Mouse (Mus musculus): ENCODE data around the gene Gm13277. TPM values are rescaled to one million over a fixed set of nuclear protein-coding genes. Genes with fewer than 3 reads are reported as not detected.

Gene Gm13277
- total RNA-seq, 1 experiment from 2014 or later: not detected

Other genes starting within 250 kb of the Gm13277 start
- not detected in 2 replicates for gene Ifna15, start 230.4 kb upstream of the Gm13277 start, total RNA-seq (2017)
- not detected in 2 replicates for gene Ifna14, start 216.8 kb upstream of the Gm13277 start, total RNA-seq (2017)
- gene Ifna9, start 196.2 kb upstream of the Gm13277 start, total RNA-seq (2017): not detected in 2 replicates
- not detected in 2 replicates for gene Ifna12, start 185.3 kb upstream of the Gm13277 start, total RNA-seq (2017)
- not detected in 2 replicates for gene C87499, start 154.2 kb upstream of the Gm13277 start, total RNA-seq (2017)
- not detected in 2 replicates for gene Ifna13, start 144.2 kb upstream of the Gm13277 start, total RNA-seq (2017)
- gene Ifna16, start 111.7 kb upstream of the Gm13277 start, total RNA-seq (2017): not detected in 2 replicates
- gene Ifna2, start 104.7 kb upstream of the Gm13277 start, total RNA-seq (2017): not detected in 2 replicates
- not detected in 2 replicates for gene Ifnab, start 97.3 kb upstream of the Gm13277 start, total RNA-seq (2017)
- 0.93 TPM in 1 of 2 replicates, not detected in the other for gene Gm26566, start 66.8 kb upstream of the Gm13277 start, total RNA-seq (2017)
- gene Klhl9, start 66.2 kb upstream of the Gm13277 start, total RNA-seq (2017): 45.5 and 48.4 TPM in 2 replicates
- gene Gm13271, start 33.8 kb upstream of the Gm13277 start, total RNA-seq (2017): not detected in 2 replicates
- 0.35 TPM in 1 of 2 replicates, not detected in the other for gene Gm13283, start 28.5 kb upstream of the Gm13277 start, total RNA-seq (2017)
- not detected in 2 replicates for gene Gm13290, start 14.8 kb upstream of the Gm13277 start, total RNA-seq (2017)
- gene Gm13289, start 11.7 kb upstream of the Gm13277 start, total RNA-seq (2017): not detected in 2 replicates
- not detected in 2 replicates for gene Gm13272, start 8.8 kb upstream of the Gm13277 start, total RNA-seq (2017)
- not detected in 2 replicates for gene Ifnz, start 6.5 kb upstream of the Gm13277 start, total RNA-seq (2017)
- not detected in 2 replicates for gene Gm13276, start 2.9 kb upstream of the Gm13277 start, total RNA-seq (2017)
- not detected in 2 replicates for gene Gm13278, start 2.9 kb downstream of the Gm13277 start, total RNA-seq (2017)
- not detected in 2 replicates for gene Gm13275, start 5.9 kb downstream of the Gm13277 start, total RNA-seq (2017)
- gene Gm13279, start 8.8 kb downstream of the Gm13277 start, total RNA-seq (2017): not detected in 2 replicates
- gene Gm13285, start 11.0 kb downstream of the Gm13277 start, total RNA-seq (2017): not detected in 2 replicates
- not detected in 2 replicates for gene Gm13287, start 14.6 kb downstream of the Gm13277 start, total RNA-seq (2017)
- not detected in 2 replicates for gene Gm13288, start 16.9 kb downstream of the Gm13277 start, total RNA-seq (2017)
- not detected in 2 replicates for gene Ifna7, start 27.6 kb downstream of the Gm13277 start, total RNA-seq (2017)
- not detected in 2 replicates for gene Ifna11, start 31.3 kb downstream of the Gm13277 start, total RNA-seq (2017)
- not detected in 2 replicates for gene Ifna6, start 38.8 kb downstream of the Gm13277 start, total RNA-seq (2017)
- not detected in 2 replicates for gene Ifna5, start 46.9 kb downstream of the Gm13277 start, total RNA-seq (2017)
- not detected in 2 replicates for gene Ifna4, start 53.2 kb downstream of the Gm13277 start, total RNA-seq (2017)
- not detected in 2 replicates for gene Ifna1, start 61.5 kb downstream of the Gm13277 start, total RNA-seq (2017)
- gene Ifne, start 91.6 kb downstream of the Gm13277 start, total RNA-seq (2017): not detected in 2 replicates

Measured in neutrophil, adult 5-6 weeks (primary cell).